Mouse (Mus musculus): Measurements from ENCODE around the gene Ggt7.
A peak's percentile ranks its signal among the peaks of the same experiment; 100 is the strongest.
"Not testable (repeated sequence)": the region's sequence is repeated elsewhere in the genome, so short reads cannot be mapped to it uniquely, and the experiment has no call there.

Ggt7 gene

DNA sequence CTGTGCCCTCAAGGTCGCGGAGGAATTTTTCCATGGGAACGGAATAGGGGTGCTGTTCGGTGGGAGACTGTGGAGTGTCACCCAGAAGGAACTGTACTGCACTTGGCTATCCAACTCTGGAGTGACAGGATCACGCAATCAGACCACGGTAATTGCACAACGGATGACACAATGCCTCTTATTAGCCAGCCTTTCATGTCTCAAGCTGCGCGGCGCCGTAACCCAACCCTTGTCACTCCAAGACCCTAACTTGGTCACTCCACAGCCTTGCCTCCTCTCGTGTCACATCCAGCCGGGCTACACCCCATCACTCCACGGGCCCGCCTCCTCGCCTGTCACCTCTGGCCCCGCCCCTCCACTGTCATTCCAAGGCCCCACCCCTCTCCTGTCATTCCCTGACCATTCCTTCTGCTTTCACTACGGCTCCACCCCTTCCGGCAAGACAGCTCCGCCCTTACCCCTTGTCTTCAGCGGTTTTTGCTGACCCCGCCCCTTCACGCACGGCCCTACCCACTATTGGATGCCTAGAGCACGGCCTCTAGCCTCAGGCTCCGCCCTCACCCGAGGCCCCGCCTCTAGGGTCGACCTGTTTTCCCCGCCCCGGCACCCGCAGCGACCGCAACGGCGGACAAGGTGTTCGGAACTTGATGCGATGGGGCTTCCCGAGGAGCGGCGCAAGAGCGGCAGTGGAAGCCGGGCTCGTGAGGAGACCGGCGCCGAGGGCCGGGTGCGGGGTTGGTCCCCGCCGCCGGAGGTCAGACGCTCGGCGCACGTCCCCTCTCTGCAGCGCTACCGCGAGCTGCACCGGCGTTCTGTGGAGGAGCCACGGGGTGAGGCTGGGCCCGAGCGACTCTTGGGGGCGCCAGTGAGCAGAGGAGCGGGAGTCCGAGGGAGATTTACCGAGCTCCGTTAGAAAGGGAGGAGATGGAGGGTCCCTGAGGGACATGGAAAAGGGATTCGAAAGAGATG lies at the start of gene Ggt7, which contains the start of gene Acss2:
Ggt7 (minus strand) TSS at position 783 of the 969 bp plus-strand sequence.
Acss2 (plus strand) TSS at position 494 of the 969 bp plus-strand sequence.
- DNase-seq, result peak; percentile 98

DNA sequence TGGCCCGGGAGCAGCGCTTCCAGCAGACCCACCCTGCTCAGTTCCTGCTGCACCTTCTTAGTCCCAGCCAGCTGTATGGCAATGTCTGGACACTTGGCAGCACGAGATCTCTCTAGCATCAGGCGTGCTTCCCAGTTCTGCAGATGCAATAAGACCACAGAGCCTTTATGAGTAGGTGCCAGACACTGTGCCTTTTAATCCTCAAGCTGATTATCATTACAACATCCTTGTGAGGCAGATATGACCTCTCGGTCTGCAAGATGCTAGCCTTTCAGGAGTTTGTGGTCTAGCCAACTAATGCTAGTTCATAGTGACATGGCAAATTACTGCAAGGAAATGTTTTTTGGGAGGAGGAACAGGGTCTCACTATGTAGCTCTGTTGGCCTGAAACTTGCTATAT lies 49.7 kb upstream of the Ggt7 start:
- DNase-seq, result no peak

DNA sequence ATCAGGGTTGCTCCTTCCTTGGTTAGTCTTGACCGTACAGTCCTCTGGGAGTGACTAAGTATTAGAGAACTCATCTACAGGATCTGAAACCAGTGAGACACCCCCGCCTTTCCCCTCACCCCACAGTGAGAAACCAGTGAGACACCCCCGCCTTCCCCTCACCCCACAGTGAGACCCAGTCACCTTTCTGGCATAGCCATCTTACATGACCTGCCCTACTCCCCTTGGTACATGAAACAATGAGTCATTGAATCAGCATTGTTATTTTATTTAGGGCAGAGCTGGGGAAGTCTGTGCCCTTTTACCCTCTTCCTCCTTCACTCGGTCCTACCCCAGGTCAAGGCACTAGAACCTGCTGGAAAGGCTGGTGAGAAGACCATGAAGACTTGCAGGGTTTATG lies 44.9 kb upstream of the Ggt7 start:
- DNase-seq, result no peak

GRCm38 (mm10) chr2:155562209-155562608 lies 44.2 kb upstream of the Ggt7 start:
- DNase-seq, result no peak

- DNase-seq, result peak; percentile 31
Measured at GRCm38 (mm10) chr2:155554426-155554985, 36.5 kb upstream of the Ggt7 start.

- DNase-seq, result peak; percentile 78
Measured at GRCm38 (mm10) chr2:155552949-155553354, 34.9 kb upstream of the Ggt7 start.

GRCm38 (mm10) chr2:155552336-155552735 lies 34.3 kb upstream of the Ggt7 start:
- peak; percentile 32 for DNase-seq

DNA sequence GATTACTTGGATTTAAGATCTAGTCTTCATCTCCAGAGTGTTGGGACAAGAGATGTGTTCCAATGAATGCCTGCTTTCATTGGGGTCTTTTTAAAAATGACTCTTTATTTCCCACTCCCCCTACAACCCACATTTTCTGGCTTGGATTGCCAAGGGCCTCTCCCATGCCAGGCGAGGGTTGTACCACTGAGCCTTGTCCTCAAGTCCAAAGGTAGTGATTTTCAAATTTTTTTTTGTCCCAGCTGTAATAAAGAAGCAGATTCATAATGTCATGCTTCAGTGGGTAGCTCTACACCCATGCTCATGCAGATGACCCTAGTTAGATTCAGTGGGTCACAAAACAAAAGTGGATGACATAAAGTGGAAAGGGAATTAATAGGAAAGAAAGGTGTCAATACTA lies 28.9 kb upstream of the Ggt7 start:
- no peak for DNase-seq

- DNase-seq, result no peak
Measured at GRCm38 (mm10) chr2:155540822-155541458, 22.9 kb upstream of the Ggt7 start.

DNA sequence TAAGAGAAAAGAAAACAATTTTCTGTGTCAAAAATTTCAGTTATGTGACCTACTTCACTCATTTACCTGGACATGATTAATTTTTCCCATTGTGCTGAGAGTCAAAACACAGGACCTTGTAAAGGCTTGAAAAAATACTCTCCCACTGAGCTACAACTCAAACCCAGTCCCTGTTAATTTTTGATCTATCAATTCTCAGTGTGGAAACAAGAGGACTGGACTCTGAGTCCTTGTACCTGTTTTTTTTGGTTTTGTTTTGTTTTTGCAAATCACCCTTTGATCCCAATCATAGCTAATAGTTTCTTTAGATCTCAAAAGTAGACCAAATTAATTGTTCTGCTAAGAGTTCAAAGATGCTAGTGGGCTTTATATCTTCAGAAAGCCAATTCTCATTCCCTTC lies 21.7 kb upstream of the Ggt7 start:
- no peak for DNase-seq

DNA sequence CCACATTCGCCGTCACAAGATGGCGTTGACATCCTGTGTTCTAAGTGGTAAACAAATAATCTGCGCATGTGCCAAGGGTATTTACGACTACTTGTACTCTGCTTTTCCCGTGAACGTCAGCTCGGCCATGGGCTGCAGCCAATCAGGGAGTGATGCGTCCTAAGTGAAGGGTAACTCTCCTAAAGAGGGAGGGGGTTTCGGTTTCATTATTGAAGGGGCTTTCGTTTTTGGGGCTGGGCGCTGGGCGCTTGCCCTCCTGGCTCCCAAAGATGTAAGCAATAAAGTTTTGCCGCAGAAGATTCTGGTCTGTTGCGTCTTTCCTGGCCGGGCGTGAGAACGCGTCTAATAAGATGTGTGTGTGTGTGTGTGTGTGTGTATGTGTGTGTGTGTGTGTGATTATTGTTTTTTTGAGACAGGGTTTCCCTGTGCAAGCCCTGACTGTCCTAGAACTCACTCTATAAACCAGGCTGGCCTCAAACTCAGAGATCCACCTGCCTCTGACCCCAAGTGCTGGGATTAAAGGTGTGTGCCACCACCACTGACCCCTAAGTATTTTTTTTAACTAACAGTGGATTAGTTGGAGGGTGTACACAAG lies 20.5 kb upstream of the Ggt7 start:
- DNase-seq, result not testable (repeated sequence)

GRCm38 (mm10) chr2:155537761-155538462 lies 19.9 kb upstream of the Ggt7 start:
- no peak for DNase-seq

DNA sequence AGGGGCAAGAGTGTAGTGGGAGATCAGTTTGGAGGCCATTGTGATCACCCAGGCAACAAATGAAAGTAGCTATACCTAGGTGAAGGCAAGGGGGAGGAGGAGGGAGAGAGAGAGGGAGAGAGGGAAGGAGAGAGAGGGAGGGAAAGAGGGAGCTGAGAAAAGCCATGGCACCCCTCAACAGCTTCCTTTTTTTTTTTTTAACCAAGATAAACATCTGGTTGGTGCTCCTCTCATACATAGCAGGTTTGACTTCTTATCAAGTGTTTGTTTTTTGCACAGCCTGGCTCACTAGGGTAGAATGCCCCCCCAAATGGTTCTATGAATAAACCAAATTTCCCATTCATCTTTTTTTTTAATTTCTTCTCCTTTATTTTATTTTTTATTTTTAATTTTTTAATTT lies 18.3 kb upstream of the Ggt7 start:
- DNase-seq, result no peak

GRCm38 (mm10) chr2:155527367-155527766 lies 9.3 kb upstream of the Ggt7 start:
- DNase-seq, result no peak

DNA sequence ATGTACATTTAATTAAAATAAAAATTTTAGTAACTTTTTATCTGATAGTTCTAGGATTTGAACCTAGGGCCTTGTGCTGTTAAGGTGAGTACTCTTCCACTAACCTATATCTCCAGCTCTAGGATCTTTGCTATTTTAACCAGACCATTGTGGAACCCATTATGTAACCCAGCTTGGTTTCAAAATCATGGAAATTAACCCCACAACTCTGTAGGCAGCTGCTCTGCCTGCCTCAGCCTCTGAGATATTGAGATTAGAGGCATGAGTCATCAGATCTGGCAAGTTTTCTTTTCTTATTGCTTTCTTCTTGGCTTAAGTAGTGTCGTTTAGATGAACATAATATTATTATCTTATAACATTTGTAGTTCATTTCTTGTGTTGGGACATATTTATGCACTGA lies 6.3 kb upstream of the Ggt7 start:
- DNase-seq, result no peak

DNA sequence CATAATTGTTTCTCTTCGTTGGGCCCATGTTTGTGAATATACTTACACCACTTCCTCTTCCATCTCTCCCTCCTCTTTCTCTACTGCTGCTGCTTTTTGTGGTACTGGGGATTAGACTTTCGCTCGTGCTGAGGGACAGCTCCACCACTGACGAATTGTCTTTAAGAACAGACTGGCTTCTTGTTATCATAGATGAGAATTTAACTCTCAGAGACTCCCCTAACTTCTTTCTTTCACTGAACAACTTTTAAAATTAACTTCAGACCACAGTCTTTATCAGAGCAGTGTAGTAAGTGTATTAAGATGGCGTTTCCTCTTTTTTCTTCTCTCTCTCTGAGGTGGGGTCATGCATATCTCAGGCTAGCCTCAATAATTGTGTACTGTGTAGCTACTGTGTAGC lies 5.7 kb upstream of the Ggt7 start:
- no peak for DNase-seq

GRCm38 (mm10) chr2:155518531-155519270 lies 664 bp upstream of the Ggt7 start:
- no peak for DNase-seq

- peak; percentile 66 for DNase-seq
Measured at GRCm38 (mm10) chr2:155515941-155516340, 2.1 kb downstream of the Ggt7 start.

- DNase-seq, result peak; percentile 93
Measured at GRCm38 (mm10) chr2:155514666-155515065, 3.4 kb downstream of the Ggt7 start.

DNA sequence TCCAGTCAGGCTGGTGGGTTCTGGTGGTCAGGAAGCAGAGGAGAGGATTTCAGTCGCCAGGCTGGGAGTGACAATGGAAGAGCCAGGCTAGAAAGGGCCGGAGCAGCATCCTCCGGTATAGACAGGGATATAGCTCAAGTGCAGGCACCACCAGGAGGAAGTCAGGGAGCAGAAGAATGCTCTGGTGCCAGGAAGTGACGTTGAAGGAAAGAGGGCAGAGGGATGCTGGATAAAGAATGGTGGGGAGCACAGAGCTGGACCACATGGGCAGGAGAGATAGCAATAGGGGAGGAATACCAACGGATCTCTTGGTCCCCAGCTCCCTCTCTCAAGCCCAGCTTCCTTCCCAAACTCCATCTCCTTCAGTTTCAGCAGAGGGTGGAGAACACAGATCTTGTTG lies 4.5 kb downstream of the Ggt7 start:
- no peak for DNase-seq

GRCm38 (mm10) chr2:155512479-155512878 lies 5.6 kb downstream of the Ggt7 start:
- DNase-seq, result peak; percentile 72

Measured in thymus, postnatal 25 days (tissue).